Mouse (Mus musculus): ENCODE results near the gene Olfr1351. TPM values are rescaled to one million over a fixed set of nuclear protein-coding genes. Genes with fewer than 3 reads are reported as not detected.
"Not testable (repeated sequence)": the region's sequence is repeated elsewhere in the genome, so short reads cannot be mapped to it uniquely, and the experiment has no call there.

The Olfr1351 gene
- total RNA-seq (2021): not detected
- long read RNA-seq, experiment 1: 0 reads
- long read RNA-seq, experiment 2: 0 reads

DNA sequence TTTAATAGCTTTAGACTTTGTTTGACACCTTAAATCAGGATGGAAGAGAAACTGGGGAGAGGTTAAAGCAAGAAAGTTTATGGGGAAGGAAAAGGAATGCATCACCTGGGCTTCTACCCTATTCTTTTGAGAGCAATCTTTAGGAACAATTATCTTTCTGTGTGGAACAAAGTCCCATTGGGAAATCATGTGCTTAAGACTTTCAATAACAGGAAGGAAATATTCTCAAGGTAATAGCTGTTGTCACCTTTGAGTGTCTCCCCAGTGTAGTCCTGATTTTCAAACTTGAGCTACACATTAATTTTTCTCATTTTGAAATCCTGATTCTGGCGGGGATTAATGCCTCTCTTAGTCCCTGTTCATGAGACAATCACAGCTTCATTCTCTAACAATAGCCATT is at the start of gene Olfr1351:
Gene Olfr1351 (plus strand): TSS at position 301 of the 400 bp plus-strand sequence.
- Histone ChIP-seq H3K27ac (no peak within 1 kb of the TSS), H3K4me3 (no peak within 1 kb of the TSS)
- intact Hi-C loops (cut with DNase I): no loop called here
- no peak for DNase-seq
- TF ChIP-seq CTCF (IDR thresholded peaks at IDR 0.05): no peak

DNA sequence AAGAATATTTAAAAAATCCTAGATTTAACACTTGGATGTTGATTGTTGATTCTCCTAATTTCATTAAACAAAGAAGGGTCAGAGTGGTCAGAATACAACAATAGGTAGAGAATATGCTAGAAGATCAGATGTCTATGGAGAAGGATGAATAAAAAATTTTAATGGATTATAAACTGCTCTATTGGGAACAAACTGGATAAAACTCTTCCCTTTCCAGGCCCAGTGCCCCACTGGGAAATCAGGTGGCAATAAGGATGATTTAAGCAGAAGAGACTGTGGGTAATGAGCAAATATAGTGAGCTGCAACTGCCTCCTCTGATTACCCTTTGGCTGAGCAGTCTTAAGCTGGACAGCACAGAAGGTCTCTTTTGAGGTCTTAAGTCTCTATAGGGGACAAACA is 49.3 kb upstream of the Olfr1351 start, which contains the start of gene Olfr1353:
Gene Olfr1353 (plus strand): TSS at position 301 of the 400 bp plus-strand sequence.
- DNase-seq; intact Hi-C loops (cut with DNase I): not testable (repeated sequence)

DNA sequence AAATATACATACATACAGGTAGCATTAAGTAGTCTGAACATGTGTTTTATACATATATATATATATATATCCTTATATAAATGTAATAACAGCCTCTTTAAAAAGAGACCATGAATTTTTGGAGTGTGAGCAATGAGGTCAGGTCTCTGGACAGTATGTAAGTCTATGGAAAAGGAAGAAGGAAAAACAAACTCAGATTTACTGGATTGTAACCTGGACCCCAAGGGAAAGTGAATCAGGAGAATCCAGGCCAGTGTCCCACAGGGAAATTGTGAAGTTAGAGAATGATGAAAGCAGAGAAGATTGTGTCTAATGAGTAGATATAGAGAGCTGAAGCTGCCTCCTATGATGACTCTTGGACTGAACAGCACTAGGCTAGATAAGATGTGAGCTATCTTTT is 31.5 kb upstream of the Olfr1351 start, which contains the start of gene Olfr1352:
Gene Olfr1352 (plus strand): TSS at position 301 of the 400 bp plus-strand sequence.
- Histone ChIP-seq H3K4me3 (no peak within 1 kb of the TSS), H3K27ac (no peak within 1 kb of the TSS)
- no peak for TF ChIP-seq CTCF (IDR thresholded peaks at IDR 0.05)
- no peak for DNase-seq
- intact Hi-C loops (cut with DNase I): no loop called here

More for the DNA sequence above, 49.3 kb upstream of the Olfr1351 start, which contains the start of gene Olfr1353:
- not testable (repeated sequence) for H3K4me3 ChIP-seq, H3K27ac ChIP-seq

DNA sequence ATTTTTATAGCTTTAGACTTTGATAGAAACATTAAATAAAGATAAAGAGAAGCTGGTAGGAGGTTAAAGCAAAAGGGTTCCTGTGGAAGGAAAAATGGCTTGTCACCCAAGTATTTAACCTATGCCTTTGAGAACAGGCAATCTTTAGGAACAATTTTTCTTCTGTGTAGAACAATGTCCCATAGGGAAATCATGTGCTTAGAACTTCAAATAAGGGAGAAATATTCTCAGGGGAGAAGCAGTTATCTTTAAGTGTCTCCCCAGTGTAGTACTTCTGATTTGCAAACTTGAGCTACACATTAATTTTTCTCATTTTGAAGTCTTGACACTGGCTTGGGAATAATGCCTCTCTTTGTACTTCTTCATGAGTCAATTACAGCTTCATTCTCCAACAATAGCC is 16.2 kb downstream of the Olfr1351 start, which contains the start of gene Olfr57:
Gene Olfr57 (plus strand): TSS at position 301 of the 400 bp plus-strand sequence.
- Histone ChIP-seq H3K27ac (no peak within 1 kb of the TSS), H3K4me3 (no peak within 1 kb of the TSS)
- no peak for DNase-seq
- intact Hi-C loops (cut with DNase I): no loop called here
- no peak for TF ChIP-seq CTCF (IDR thresholded peaks at IDR 0.05)

DNA sequence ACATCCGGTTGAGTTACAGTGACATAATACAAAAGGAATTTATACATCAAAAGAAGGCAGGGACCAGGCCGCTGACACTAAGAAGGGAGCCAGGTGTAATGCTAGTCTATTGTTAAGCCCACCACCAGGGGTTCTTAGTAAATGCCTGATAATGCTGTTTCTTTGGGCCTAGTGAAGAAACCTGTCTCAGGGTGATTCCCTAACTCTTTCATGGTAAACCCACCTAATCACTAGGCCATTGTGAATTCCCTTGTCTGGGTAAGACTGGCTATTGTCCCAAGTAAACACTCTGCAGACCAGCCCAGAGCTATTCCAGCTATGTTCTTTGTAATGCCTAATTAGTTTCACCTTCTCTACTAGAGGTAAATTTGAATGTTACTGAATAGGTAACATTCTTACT is 30.2 kb downstream of the Olfr1351 start:
- H3K4me3 ChIP-seq; DNase-seq; H3K27ac ChIP-seq; intact Hi-C loops (cut with DNase I): not testable (repeated sequence)

DNA sequence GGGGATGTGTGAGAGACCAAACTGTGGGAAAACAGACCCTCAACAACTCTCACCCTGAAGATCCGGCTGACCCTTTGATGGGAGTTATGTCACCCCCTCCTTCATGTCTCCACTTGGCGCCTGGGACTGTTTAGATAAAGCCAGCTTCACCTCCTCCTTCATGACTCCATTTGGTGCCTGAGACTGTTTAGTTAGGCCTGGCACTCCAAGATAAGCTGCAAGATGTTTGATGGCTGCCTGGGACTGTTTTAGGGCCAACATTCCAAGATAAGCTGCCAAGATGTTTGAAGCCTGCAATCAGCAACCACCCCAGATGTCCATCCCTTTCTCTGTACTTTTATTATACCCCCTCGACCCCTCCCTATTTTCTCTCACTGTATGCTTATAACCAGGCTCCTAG is 45.1 kb downstream of the Olfr1351 start:
- H3K4me3 ChIP-seq; intact Hi-C loops (cut with DNase I); DNase-seq; H3K27ac ChIP-seq: not testable (repeated sequence)

Other genes starting within 250 kb of the Olfr1351 start
- gene Slc1a6, start 232.0 kb upstream of the Olfr1351 start, total RNA-seq (2021): not detected
- not detected for gene Olfr1356, start 160.3 kb upstream of the Olfr1351 start, total RNA-seq (2021)
- not detected for gene Olfr1355, start 136.9 kb upstream of the Olfr1351 start, total RNA-seq (2021)
- not detected for gene Olfr1354, start 99.3 kb upstream of the Olfr1351 start, total RNA-seq (2021)
- gene Olfr8, start 61.8 kb upstream of the Olfr1351 start, total RNA-seq (2021): not detected
- gene Olfr1353, start 49.2 kb upstream of the Olfr1351 start, total RNA-seq (2021): not detected
- not detected for gene Olfr1352, start 31.4 kb upstream of the Olfr1351 start, total RNA-seq (2021)
- gene Olfr57, start 16.3 kb downstream of the Olfr1351 start, total RNA-seq (2021): not detected
- 10 to 100 TPM in 1 of 2 experiments, 1 to 10 TPM in 1; 9.8 to 12.6 TPM for gene 2610008E11Rik, start 85.1 kb downstream of the Olfr1351 start, total RNA-seq (2021)
- not detected for gene Vmn2r80, start 136.3 kb downstream of the Olfr1351 start, total RNA-seq (2021)
- not detected for gene Vmn2r81, start 235.2 kb downstream of the Olfr1351 start, total RNA-seq (2021)